Mouse (Mus musculus) ES-E14 (cell line): ENCODE measurements at regions not wholly inside any gene's neighbourhood (a gene's known extent, or its start where the extent isn't known, plus 50 kb on each side); places are given as distances from the start of the nearest gene placed in this dataset.

Experiments used
- DNase-seq: peaks from one replicate; pipeline ENCODE4 v3.0.0-alpha.2; 2013; ENCODE audit warnings: low read depth, low spot score
- H3K27ac ChIP-seq: 2 replicates; pipeline ENCODE4 v1.5.1; 2012; ENCODE audit warnings: low read depth, mild to moderate bottlenecking, low read length, moderate library complexity, mixed read lengths; ENCODE audit not compliant: poor library complexity, insufficient read depth, severe bottlenecking
- H3K36me3 ChIP-seq: 2 replicates; pipeline ENCODE4 v1.6.1; 2012; ENCODE audit warnings: mild to moderate bottlenecking, low read length, moderate library complexity, mixed read lengths; ENCODE audit not compliant: control insufficient read depth, poor library complexity, insufficient read depth, severe bottlenecking
- H3K4me1 ChIP-seq, 2 experiments: fragments of 150-350 bp in 1 of 2; sonication (generic) in 1 of 2; 2 replicates each; pipeline ENCODE4 v1.6.1; 2012; ENCODE audit warnings: low read length in 2 of 2, mild to moderate bottlenecking in 1 of 2, mixed read lengths in 1 of 2; ENCODE audit not compliant: control insufficient read depth in 2 of 2, insufficient read depth in 2 of 2, poor library complexity in 1 of 2
- H3K4me3 ChIP-seq, 2 experiments: fragments of 150-350 bp in 1 of 2; sonication (generic) in 1 of 2; 2 replicates each; pipeline ENCODE4 v1.5.1; 2012; ENCODE audit warnings: low read length in 2 of 2, low read depth in 1 of 2, mild to moderate bottlenecking in 1 of 2, mixed read lengths in 1 of 2; ENCODE audit not compliant: insufficient read depth in 1 of 2, poor library complexity in 1 of 2, severe bottlenecking in 1 of 2
- H3K9ac ChIP-seq: 2 replicates; pipeline ENCODE4 v1.6.1; 2012; ENCODE audit warnings: low read depth, mild to moderate bottlenecking, low read length, mixed read lengths; ENCODE audit not compliant: poor library complexity, insufficient read depth, severe bottlenecking
- H3K9me3 ChIP-seq: fragments of 150-350 bp; sonication (generic); 2 replicates; pipeline ENCODE4 v1.6.1; 2012; ENCODE audit warnings: low read depth, mild to moderate bottlenecking, low read length; ENCODE audit not compliant: control insufficient read depth, insufficient read depth
- CHD2 ChIP-seq: IDR thresholded peaks from 2 replicates; pipeline ENCODE4 v1.6.1; 2014; ENCODE audit warnings: mild to moderate bottlenecking, low read depth, low read length, inconsistent platforms
- HCFC1 ChIP-seq: IDR thresholded peaks from 2 replicates; pipeline ENCODE4 v1.6.1; 2012; ENCODE audit warnings: low read length, inconsistent platforms, borderline replicate concordance; ENCODE audit not compliant: insufficient read depth
- MAFK ChIP-seq: IDR thresholded peaks from 2 replicates; pipeline ENCODE4 v1.6.1; 2014; ENCODE audit warnings: mild to moderate bottlenecking, low read depth, low read length, inconsistent platforms; ENCODE audit not compliant: insufficient read depth
- ZC3H11A ChIP-seq: IDR thresholded peaks from 2 replicates; pipeline ENCODE4 v1.6.1; 2012; ENCODE audit warnings: low read depth, mild to moderate bottlenecking, inconsistent platforms, low read length, borderline replicate concordance
- ZNF384 ChIP-seq: IDR thresholded peaks from 2 replicates; pipeline ENCODE4 v1.6.1; 2012; ENCODE audit warnings: low read depth, low read length, inconsistent platforms
- in situ Hi-C, 2 experiments: fragments of 600-800 bp; cut with MboI; formaldehyde crosslinking; loops; one replicate each; pipeline ENCODE4 v1.15.1; 2025; ENCODE audit warnings: low sequenced_read_pairs in 2 of 2, inconsistent platforms in 1 of 2; ENCODE audit not compliant: unreplicated experiment in 2 of 2

- in situ Hi-C loops: no loop called here
- Histone ChIP-seq H3K36me3 (no peaks in the 10 kb centered on the region), H3K4me3 (peak overlapping the region in 1 of 2 experiments; percentile 36; a peak in 1 of 4 replicates), H3K27ac (no peak overlapping the region), H3K4me1 (peaks cover 0 to 17% of the 10 kb centered on the region in 2 experiments; a peak in 3 of 4 replicates), H3K9ac (no peak overlapping the region), H3K9me3 (no peaks in the 10 kb centered on the region)
- no peak for TF ChIP-seq CHD2
- TF ChIP-seq ZC3H11A: no peak
- no peak for TF ChIP-seq HCFC1
- TF ChIP-seq MAFK: no peak
- TF ChIP-seq ZNF384: no peak
- DNase-seq: no peak
These were observed 75.1 kb downstream of the Cd2 start for GRCm38 (mm10) chr3:101212403-101213211.

GRCm38 (mm10) chr3:101211936-101212335, 75.8 kb downstream of the Cd2 start:
- in situ Hi-C loops: no loop called here
- TF ChIP-seq MAFK (no peak), ZNF384 (no peak), HCFC1 (no peak), CHD2 (no peak), ZC3H11A (no peak)
- Histone ChIP-seq H3K36me3 (no peaks in the 10 kb centered on the region), H3K9me3 (no peaks in the 10 kb centered on the region), H3K27ac (no peak overlapping the region), H3K4me1 (peaks cover 0 to 17% of the 10 kb centered on the region in 2 experiments; a peak in 3 of 4 replicates), H3K9ac (no peak overlapping the region), H3K4me3 (no peak overlapping the region)
- no peak for DNase-seq

- in situ Hi-C loops: no loop called here
These were observed 78.2 kb downstream of the Cd2 start for GRCm38 (mm10) chr3:101209546-101209945.

GRCm38 (mm10) chr3:101208751-101209150, 79.0 kb downstream of the Cd2 start:
- no peak for DNase-seq
- no peaks in the 10 kb centered on the region for H3K36me3 ChIP-seq
- H3K4me3 ChIP-seq: no peak overlapping the region
- no peak overlapping the region for H3K9ac ChIP-seq
- TF ChIP-seq CHD2: no peak
- no peak for TF ChIP-seq ZC3H11A
- no peak for TF ChIP-seq HCFC1
- no peak for TF ChIP-seq ZNF384
- no peak for TF ChIP-seq MAFK
- in situ Hi-C loops: no loop called here
- H3K9me3 ChIP-seq: no peaks in the 10 kb centered on the region
- peaks cover 0 to 13% of the 10 kb centered on the region in 2 experiments; a peak in 1 of 4 replicates for H3K4me1 ChIP-seq
- no peak overlapping the region for H3K27ac ChIP-seq

More at GRCm38 (mm10) chr3:101209546-101209945, 78.2 kb downstream of the Cd2 start:
- Histone ChIP-seq H3K36me3 (no peaks in the 10 kb centered on the region), H3K4me3 (no peak overlapping the region), H3K9ac (no peak overlapping the region), H3K27ac (no peak overlapping the region), H3K4me1 (peaks cover 0 to 13% of the 10 kb centered on the region in 2 experiments; a peak in 1 of 4 replicates), H3K9me3 (no peaks in the 10 kb centered on the region)
- DNase-seq: no peak
- TF ChIP-seq CHD2 (no peak), HCFC1 (no peak), MAFK (no peak), ZC3H11A (no peak), ZNF384 (no peak)
